Mouse (Mus musculus): Measurements from ENCODE around the gene Pnpla6.
"Not testable (repeated sequence)": the region's sequence is repeated elsewhere in the genome, so short reads cannot be mapped to it uniquely, and the experiment has no call there.

Pnpla6 gene

DNA sequence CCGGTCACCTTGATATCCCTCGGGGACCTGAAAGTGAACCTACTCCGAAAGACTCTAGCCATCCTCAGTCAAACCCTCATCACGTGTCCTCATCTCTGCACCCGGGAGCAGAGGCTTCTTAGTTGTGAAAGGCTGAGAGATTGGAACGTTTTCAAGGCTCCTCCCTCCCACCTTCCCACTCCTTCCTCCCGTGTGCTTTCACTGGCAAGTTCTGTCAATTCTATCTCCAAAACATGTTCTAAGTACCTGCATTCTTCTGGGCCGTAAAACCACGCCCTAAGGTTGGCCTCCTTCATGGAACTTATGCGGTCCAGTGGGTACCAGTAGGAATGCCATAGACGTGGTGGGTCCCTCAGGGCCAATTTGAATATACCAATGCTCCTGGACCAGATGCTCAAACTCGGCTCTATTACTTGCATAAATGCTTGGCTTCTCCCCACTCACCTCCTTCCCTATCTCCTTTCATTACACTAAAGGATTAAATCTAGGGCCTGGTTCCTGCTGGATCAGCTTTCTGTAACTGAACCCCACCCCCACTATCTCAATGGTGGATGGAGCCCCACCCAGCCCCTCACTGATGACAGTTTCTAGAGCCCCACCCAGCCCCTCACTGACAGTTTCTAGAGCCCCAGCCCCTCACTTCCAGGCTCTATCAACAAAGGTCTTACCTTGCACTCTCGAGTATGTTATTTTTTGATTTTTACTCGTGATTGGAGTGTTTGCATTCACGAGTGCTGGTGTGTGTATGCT is 61.2 kb downstream of the Pnpla6 start:
- DNase-seq (ENCODE audit: low spot score), result no peak

DNA sequence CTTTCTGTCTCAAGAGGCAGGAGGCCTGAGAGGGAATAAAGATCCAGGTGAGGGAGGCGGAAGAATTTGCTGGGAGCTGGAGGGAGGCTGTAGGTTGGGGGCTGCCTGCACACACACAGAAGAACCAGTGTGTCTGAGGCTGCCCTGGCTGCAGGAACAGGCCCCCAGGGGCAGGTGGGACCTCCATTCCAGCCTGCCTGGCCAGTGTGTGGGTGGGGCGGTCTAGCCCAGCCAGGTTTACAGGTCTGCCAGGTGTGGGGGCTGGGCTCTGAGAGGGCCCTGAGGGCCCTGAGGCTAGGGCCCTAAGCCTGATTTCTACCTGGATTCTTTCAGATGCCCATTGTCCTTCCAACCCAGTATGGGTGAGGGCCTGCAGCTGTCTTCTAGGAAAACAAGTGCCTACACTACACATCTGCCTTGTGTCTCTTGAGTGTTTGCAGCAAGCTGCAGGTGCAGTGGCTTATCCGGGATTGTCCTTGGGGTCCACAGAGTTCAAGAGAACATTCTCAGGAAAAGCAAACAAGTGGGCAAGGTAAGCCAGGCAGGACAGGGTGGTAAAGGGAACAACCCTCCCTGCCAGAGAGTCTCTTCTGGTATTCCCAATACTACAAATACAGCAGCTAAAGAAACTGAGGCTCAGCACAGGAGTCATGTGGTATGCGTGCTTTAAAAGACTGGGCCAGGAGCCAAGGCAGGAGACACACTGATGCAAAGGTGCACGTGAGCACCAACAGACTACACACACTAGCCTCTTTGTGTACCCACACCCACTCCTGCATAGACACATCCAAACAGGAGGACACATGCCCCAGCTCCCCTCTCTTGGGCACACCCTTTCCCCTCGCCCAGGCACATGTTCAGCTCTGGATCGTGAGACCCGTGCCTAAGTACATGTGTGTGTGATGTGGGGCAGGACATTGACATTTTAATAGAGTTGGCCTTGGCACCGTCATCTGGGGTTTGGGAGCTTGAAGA is 64.5 kb downstream of the Pnpla6 start:
- DNase-seq (ENCODE audit: low spot score), result peak; percentile 62

GRCm38 (mm10) chr8:3581961-3582360 is 66.8 kb downstream of the Pnpla6 start:
- not testable (repeated sequence) for DNase-seq (ENCODE audit: low spot score)

- no peak for DNase-seq (ENCODE audit: low spot score)
Measured at GRCm38 (mm10) chr8:3586452-3586851, 71.3 kb downstream of the Pnpla6 start.

GRCm38 (mm10) chr8:3586993-3587390 is 71.8 kb downstream of the Pnpla6 start, which contains the start of gene Camsap3:
Camsap3 (plus strand) TSS chr8:3587293.
- no peak for DNase-seq (ENCODE audit: low spot score)

- DNase-seq (ENCODE audit: low spot score), result peak; percentile 79
Measured at GRCm38 (mm10) chr8:3587391-3588257, 72.4 kb downstream of the Pnpla6 start.

- no peak for DNase-seq (ENCODE audit: low spot score)
Measured at GRCm38 (mm10) chr8:3588258-3588633, 73.1 kb downstream of the Pnpla6 start.

- DNase-seq (ENCODE audit: low spot score), result no peak
Measured at GRCm38 (mm10) chr8:3593470-3593869, 78.3 kb downstream of the Pnpla6 start.

Data from urinary bladder, postnatal 14 days (tissue).